Mouse (Mus musculus) myocyte (in vitro differentiated cells): ENCODE results near the gene Aqp8. TPM values are rescaled to one million over a fixed set of nuclear protein-coding genes. Genes with fewer than 3 reads are reported as not detected.

Experiments used
- H3K27me3 ChIP-seq: one replicate; pipeline ENCODE4 v1.6.1; 2011; ENCODE audit not compliant: control insufficient read depth, insufficient read depth, insufficient read length
- H3K36me3 ChIP-seq: one replicate; pipeline ENCODE4 v1.6.1; 2011; ENCODE audit not compliant: control insufficient read depth, insufficient read depth
- H3K4me2 ChIP-seq: one replicate; pipeline ENCODE4 v1.6.1; 2011; ENCODE audit warnings: low read depth, control low read depth
- H3K4me3 ChIP-seq: one replicate; pipeline ENCODE4 v1.5.1; 2011; ENCODE audit warnings: mild to moderate bottlenecking, control low read depth, moderate library complexity
- H3K79me2 ChIP-seq: one replicate; pipeline ENCODE4 v1.6.1; 2011; ENCODE audit not compliant: control insufficient read depth, insufficient read depth
- H3ac ChIP-seq: one replicate; pipeline ENCODE4 v1.6.1; 2011; ENCODE audit not compliant: control insufficient read depth, insufficient read length
- CEBPB ChIP-seq: IDR thresholded peaks from 2 replicates; pipeline ENCODE4 v1.6.1; 2011; ENCODE audit warnings: mild to moderate bottlenecking, moderate library complexity; ENCODE audit not compliant: poor library complexity, insufficient read depth, severe bottlenecking
- E2F4 ChIP-seq: IDR thresholded peaks from one replicate; pipeline ENCODE4 v1.6.1; 2011; ENCODE audit warnings: mild to moderate bottlenecking, control low read depth, moderate library complexity; ENCODE audit not compliant: insufficient read depth
- MAX ChIP-seq: IDR thresholded peaks from one replicate; pipeline ENCODE4 v1.6.1; 2011; ENCODE audit warnings: low read depth, mild to moderate bottlenecking, control low read depth
- MYOD1 ChIP-seq, 3 experiments: IDR thresholded peaks; one replicate each; pipeline ENCODE4 v1.6.1; 2011; ENCODE audit warnings: control low read depth in 2 of 3, low read depth in 2 of 3, mild to moderate bottlenecking in 2 of 3, moderate library complexity in 1 of 3; ENCODE audit not compliant: insufficient read length in 2 of 3, control insufficient read depth in 1 of 3
- MYOG ChIP-seq, 3 experiments: IDR thresholded peaks; one replicate each; pipeline ENCODE4 v1.6.1; 2011; ENCODE audit warnings: control low read depth in 2 of 3, low read depth in 2 of 3, mild to moderate bottlenecking in 2 of 3; ENCODE audit not compliant: insufficient read length in 2 of 3, control insufficient read depth in 1 of 3, insufficient read depth in 1 of 3
- POLR2A ChIP-seq: IDR thresholded peaks from one replicate; pipeline ENCODE4 v1.6.1; 2011; ENCODE audit warnings: low read depth, mild to moderate bottlenecking, control low read depth, moderate library complexity; ENCODE audit not compliant: insufficient read length
- POLR2AphosphoS2 ChIP-seq: IDR thresholded peaks from one replicate; pipeline ENCODE4 v1.6.1; 2011; ENCODE audit warnings: low read depth, control low read depth; ENCODE audit not compliant: insufficient read length
- REST ChIP-seq: IDR thresholded peaks from one replicate; pipeline ENCODE4 v1.6.1; 2011; ENCODE audit warnings: mild to moderate bottlenecking, control low read depth, moderate library complexity; ENCODE audit not compliant: insufficient read depth, insufficient read length
- SRF ChIP-seq: IDR thresholded peaks from one replicate; pipeline ENCODE4 v1.6.1; 2011; ENCODE audit warnings: low read depth; ENCODE audit not compliant: control insufficient read depth, insufficient read length
- TCF12 ChIP-seq: IDR thresholded peaks from one replicate; pipeline ENCODE4 v1.6.1; 2011; ENCODE audit warnings: mild to moderate bottlenecking, control low read depth; ENCODE audit not compliant: poor library complexity, insufficient read depth, severe bottlenecking
- TCF3 ChIP-seq: IDR thresholded peaks from one replicate; pipeline ENCODE4 v1.6.1; 2011; ENCODE audit warnings: low read depth, control low read depth; ENCODE audit not compliant: insufficient read length
- USF1 ChIP-seq: IDR thresholded peaks from one replicate; pipeline ENCODE4 v1.6.1; 2011; ENCODE audit warnings: low read depth, mild to moderate bottlenecking, control low read depth, moderate library complexity
- polyA plus RNA-seq: library from polyadenylated mRNA; unstranded; fragments of >200 nt; fragmentation: generic; extraction: Trizol; gene quantifications from one replicate; pipeline ENCODE4 v1.2.1, GENCODE M21; 2012; ENCODE audit warnings: missing spikeins

Gene Aqp8
- not detected for polyA plus RNA-seq

DNA sequence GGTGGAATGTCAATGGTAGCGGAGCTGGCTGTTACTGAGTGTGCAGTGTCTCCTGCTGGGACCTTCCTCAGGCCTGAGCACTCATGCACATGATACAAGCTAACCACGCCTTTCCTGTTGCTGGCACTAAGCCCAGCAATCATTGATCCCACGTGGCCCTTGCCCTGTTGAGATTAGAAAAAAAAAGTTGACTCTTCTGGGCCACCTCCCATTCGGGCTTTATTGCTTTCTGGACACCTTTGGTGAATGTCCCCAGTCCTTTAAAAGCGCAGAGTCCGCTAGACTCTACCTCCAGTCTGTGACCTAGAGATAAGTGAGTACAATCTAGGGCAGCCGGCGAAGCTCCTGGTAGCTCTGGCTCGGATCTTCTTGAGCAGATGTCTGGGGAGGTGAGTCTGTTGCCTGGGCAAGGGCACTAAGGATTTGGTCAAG, at the start of gene Aqp8:
TSS of gene Aqp8 (plus strand) at position 222 of the 432 bp plus-strand sequence.
- Histone ChIP-seq H3K27me3 (peaks cover 4% of the 10 kb centered on the region), H3K36me3 (no peaks in the 10 kb centered on the region), H3K4me3 (no peak within 1 kb of the TSS), H3K4me2 (no peak within 1 kb of the TSS), H3K79me2 (no peaks in the 10 kb centered on the region), H3ac (no peak within 1 kb of the TSS)
- no peak for TF ChIP-seq POLR2AphosphoS2
- no peak for TF ChIP-seq POLR2A
- no peak for TF ChIP-seq TCF12
- no peak for TF ChIP-seq USF1
- TF ChIP-seq CEBPB, result no peak
- TF ChIP-seq REST, result no peak
- no peak for TF ChIP-seq TCF3
- TF ChIP-seq SRF, result no peak

DNA sequence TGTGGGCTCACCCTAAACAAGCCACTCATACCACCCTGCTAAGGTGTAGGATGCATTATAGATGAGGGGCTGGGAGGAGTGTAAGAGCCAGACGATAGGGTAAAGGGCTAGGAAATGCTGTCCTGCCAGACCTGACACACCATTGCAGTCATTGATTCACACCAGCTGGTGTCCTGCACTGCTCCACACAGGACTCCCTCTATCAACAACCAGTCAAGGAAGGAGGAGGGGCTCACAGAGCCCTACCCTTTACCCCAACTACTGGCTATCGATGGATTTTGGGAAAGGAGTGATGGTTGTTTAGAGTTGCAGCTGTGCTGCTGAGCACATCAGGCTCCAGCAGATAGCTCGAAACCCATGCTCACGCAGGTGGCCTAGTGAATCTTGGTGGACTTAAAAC, 45.3 kb upstream of the Aqp8 start:
- no peaks in the 10 kb centered on the region for H3K79me2 ChIP-seq
- no peaks in the 10 kb centered on the region for H3K27me3 ChIP-seq
- no peak overlapping the region for H3K4me2 ChIP-seq
- no peak overlapping the region for H3K4me3 ChIP-seq
- no peak overlapping the region for H3ac ChIP-seq
- peaks cover 4% of the 10 kb centered on the region for H3K36me3 ChIP-seq
- TF ChIP-seq TCF3, result no peak
- TF ChIP-seq MYOD1 (IDR thresholded peaks at IDR 0.05; ENCODE audit: control insufficient read depth in 1 of 3, insufficient read length in 2 of 3, low read depth in 2 of 3), result no peak
- no peak for TF ChIP-seq E2F4
- TF ChIP-seq CEBPB, result no peak
- no peak for TF ChIP-seq POLR2AphosphoS2
- no peak for TF ChIP-seq REST

DNA sequence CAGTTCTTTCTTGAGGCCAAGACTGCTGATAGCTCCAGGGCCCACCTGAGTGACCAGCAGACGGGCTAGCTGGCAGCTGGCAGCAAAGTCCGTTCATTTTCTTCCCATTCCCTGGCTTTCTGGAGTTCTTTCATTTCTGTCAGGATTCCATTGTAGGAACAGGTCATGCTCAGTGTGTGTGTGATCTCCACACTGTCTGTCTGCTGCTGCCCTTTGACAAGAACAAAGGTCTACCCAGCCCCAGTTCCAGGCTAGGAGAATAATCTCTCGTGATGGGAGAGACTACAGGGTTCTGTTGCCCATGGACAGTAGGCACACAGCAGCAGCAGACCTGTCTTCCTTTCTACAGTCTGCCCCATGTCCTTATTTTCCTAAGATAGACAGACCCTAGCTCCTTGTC, 44.4 kb upstream of the Aqp8 start:
- Histone ChIP-seq H3K79me2 (no peaks in the 10 kb centered on the region), H3K4me2 (no peak overlapping the region), H3K36me3 (peaks cover 4% of the 10 kb centered on the region), H3K4me3 (no peak overlapping the region), H3K27me3 (no peaks in the 10 kb centered on the region), H3ac (no peak overlapping the region)
- TF ChIP-seq MYOD1 (IDR thresholded peaks at IDR 0.05; ENCODE audit: control insufficient read depth in 1 of 3, insufficient read length in 2 of 3, low read depth in 2 of 3) (no peak), REST (no peak), POLR2AphosphoS2 (no peak), MYOG (IDR thresholded peaks at IDR 0.05; ENCODE audit: control insufficient read depth in 1 of 3, insufficient read depth in 1 of 3, insufficient read length in 2 of 3, low read depth in 2 of 3) (no peak)

DNA sequence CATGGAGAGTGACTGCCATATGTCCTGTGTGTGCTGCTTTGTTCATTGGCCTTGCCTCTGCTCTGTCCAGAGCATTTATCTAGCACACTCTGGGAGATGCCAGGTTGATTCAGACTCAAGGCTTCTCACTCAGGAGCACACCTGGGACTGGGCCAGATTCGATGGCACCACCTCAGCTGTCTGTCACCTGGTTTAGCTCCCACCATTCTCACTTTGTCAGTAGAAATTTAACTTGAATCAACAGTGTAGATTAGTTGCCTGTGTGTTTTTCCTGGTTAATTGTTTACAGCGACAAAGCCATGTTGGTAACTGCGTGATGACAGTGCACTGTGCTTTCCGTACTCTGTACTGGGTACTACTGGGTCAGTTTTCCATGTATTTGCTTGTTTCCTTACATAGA, 42.1 kb upstream of the Aqp8 start:
- H3K27me3 ChIP-seq, result no peaks in the 10 kb centered on the region
- peaks cover 4% of the 10 kb centered on the region for H3K36me3 ChIP-seq
- TF ChIP-seq E2F4 (no peak), MYOD1 (IDR thresholded peaks at IDR 0.05; ENCODE audit: control insufficient read depth in 1 of 3, insufficient read length in 2 of 3, low read depth in 2 of 3) (no peak), MAX (no peak), MYOG (IDR thresholded peaks at IDR 0.05; ENCODE audit: control insufficient read depth in 1 of 3, insufficient read depth in 1 of 3, insufficient read length in 2 of 3, low read depth in 2 of 3) (no peak), SRF (no peak), POLR2A (no peak), POLR2AphosphoS2 (no peak), CEBPB (no peak), TCF12 (no peak), USF1 (no peak), TCF3 (no peak)
- no peak overlapping the region for H3K4me3 ChIP-seq
- no peak overlapping the region for H3ac ChIP-seq
- no peak overlapping the region for H3K4me2 ChIP-seq
- no peaks in the 10 kb centered on the region for H3K79me2 ChIP-seq

DNA sequence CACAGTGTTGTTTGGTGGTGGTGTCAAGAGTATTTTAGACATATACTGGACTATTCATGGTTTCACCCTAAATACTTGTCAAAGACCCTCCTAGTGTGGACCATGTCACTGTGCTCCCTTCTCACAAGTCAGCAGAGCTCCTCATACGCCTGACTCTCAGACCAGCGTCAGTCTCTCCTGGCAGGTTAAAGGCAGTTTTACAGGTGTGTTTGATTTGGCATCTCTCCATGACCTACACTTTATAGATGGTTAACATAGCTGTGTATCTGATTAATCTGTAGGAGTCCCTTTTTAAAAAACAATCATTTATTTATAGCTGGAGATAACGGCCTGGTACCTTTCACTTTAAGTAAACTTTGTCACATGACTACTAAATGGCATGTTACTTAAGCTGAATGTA, 40.1 kb upstream of the Aqp8 start:
- Histone ChIP-seq H3K4me2 (no peak overlapping the region), H3ac (no peak overlapping the region), H3K27me3 (no peaks in the 10 kb centered on the region), H3K79me2 (no peaks in the 10 kb centered on the region), H3K36me3 (peaks cover 4% of the 10 kb centered on the region), H3K4me3 (no peak overlapping the region)
- TF ChIP-seq REST, result no peak
- TF ChIP-seq TCF12, result no peak
- no peak for TF ChIP-seq POLR2A
- TF ChIP-seq POLR2AphosphoS2, result no peak
- no peak for TF ChIP-seq CEBPB
- no peak for TF ChIP-seq MYOG (IDR thresholded peaks at IDR 0.05; ENCODE audit: control insufficient read depth in 1 of 3, insufficient read depth in 1 of 3, insufficient read length in 2 of 3, low read depth in 2 of 3)
- TF ChIP-seq SRF, result no peak
- no peak for TF ChIP-seq MYOD1 (IDR thresholded peaks at IDR 0.05; ENCODE audit: control insufficient read depth in 1 of 3, insufficient read length in 2 of 3, low read depth in 2 of 3)
- no peak for TF ChIP-seq MAX
- TF ChIP-seq E2F4, result no peak
- no peak for TF ChIP-seq TCF3
- TF ChIP-seq USF1, result no peak
